Mouse (Mus musculus): ENCODE data around the gene Med10. TPM values are rescaled to one million over a fixed set of nuclear protein-coding genes. Genes with fewer than 3 reads are reported as not detected.
A peak's percentile ranks its signal among the peaks of the same experiment; 100 is the strongest.

Gene Med10
- polyA plus RNA-seq, 1 experiment from 2014 or later: 168 TPM

DNA sequence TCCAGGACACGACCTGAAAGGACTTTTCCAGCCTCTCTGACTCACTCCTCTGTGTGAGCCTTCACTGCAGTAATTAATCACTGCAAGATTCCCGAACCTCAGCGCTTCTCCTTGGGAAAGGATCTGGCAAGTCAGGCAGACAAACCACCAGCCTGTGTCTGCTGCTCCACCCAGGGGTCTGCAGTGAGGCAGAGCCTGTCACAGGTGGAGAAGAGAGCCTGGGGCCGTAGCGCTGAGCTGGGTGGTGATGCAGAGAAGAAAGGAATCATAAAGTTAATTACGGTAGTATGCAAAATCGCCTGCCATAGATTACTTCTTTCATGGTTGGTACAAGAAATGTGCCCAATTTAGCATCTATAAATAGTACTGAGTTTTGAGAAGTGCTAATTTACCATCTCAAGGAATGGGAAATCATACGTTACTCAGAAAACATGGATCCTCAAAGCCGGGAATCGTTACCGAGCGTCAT lies 9.6 kb upstream of the Med10 start:
- Histone ChIP-seq H3K27me3 (no peaks in the 10 kb centered on the region), H3K4me3 (replicated peaks) (no peak overlapping the region), H3K36me3 (no peaks in the 10 kb centered on the region), H3K9ac (replicated peaks) (no peak overlapping the region), H3K9me3 (no peaks in the 10 kb centered on the region), H3K4me1 (replicated peaks) (no peaks in the 10 kb centered on the region), H3K27ac (no peak overlapping the region), H3K4me2 (no peak overlapping the region)
- no peak for ATAC-seq (ENCODE audit: insufficient number of reproducible peaks, insufficient read depth, low FRiP score, low TSS enrichment, low read depth)
- WGBS: 37% methylated on average over 12 of the region's 12 CpGs

DNA sequence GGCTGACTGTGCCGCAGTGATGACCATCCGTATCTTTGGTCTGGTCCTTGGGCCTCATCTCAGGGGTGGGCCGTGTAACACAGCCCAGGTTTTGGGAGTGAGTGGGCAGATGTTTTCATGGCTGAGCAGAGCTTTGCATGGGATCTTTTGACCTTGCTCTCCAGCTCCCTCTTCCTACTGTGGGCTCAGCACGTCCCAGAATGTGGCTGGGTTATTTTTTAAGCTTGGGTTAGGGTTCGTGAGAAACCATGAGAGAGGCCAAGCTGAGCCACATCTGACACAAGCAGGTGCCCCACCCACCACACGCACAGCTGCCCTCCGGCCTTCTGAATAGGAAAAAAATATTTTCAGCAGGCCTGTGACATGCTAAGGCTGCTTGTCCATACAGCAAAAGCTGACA lies 7.4 kb upstream of the Med10 start:
- H3K4me2 ChIP-seq: no peak overlapping the region
- H3K27ac ChIP-seq: no peak overlapping the region
- no peak overlapping the region for H3K4me3 ChIP-seq (replicated peaks)
- H3K9ac ChIP-seq (replicated peaks): no peak overlapping the region
- H3K27me3 ChIP-seq: no peaks in the 10 kb centered on the region
- ATAC-seq (ENCODE audit: insufficient number of reproducible peaks, insufficient read depth, low FRiP score, low TSS enrichment, low read depth): no peak
- H3K4me1 ChIP-seq (replicated peaks): no peaks in the 10 kb centered on the region
- WGBS: 72% methylated on average over 7 of the region's 7 CpGs
- H3K36me3 ChIP-seq: no peaks in the 10 kb centered on the region
- H3K9me3 ChIP-seq: no peaks in the 10 kb centered on the region

DNA sequence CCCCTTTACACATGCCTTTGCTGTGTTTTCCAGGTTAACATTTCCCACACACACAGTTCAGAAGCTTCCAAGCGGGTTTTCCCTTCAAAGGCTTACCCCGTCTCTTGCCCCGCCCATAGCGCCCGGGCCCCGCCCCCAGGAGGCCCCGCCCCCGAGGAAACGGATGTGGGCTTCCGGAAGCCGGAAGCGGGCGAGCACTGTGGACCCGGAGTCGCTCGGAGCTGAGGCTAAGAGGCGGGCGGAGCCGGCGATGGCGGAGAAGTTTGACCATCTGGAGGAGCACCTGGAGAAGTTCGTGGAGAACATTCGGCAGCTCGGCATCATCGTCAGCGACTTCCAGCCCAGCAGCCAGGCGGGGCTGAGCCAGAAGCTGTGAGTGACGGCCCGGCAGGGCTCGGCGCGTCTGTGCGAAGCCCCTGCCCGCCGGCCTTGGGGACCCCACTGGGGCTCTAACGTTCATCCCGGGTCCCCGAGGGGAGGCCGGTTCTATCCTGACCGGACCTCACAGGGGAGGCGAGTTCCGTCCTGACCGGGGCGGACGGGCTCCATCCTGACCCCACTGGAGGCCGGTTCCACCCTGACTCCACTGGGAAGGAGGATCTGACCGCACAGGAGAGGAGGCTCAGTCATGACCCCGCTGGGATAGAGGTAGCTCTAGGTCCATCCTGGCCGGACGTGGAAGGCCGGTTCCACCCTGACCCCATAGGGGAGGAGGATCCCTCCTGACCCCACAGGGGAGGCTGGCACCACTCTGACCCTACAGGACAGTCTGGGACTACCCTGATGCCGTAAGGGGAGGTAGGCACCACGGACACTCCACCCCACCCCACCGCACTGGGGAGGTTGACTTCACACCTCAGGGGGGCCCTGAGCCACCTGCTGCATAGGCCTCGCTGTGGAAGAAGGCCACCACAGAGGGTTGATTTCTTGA lies 7.8 kb downstream of the Med10 start:
- H3K9ac ChIP-seq (replicated peaks): peak overlapping the region; percentile 87
- H3K9me3 ChIP-seq: no peaks in the 10 kb centered on the region
- H3K4me3 ChIP-seq (replicated peaks): peak overlapping the region; percentile 94
- H3K4me1 ChIP-seq (replicated peaks): peaks cover 14% of the 10 kb centered on the region
- peak; percentile 84 for ATAC-seq (ENCODE audit: insufficient number of reproducible peaks, insufficient read depth, low FRiP score, low TSS enrichment, low read depth)
- WGBS: under 1% methylated on average over 55 of the region's 55 CpGs
- peak overlapping the region; percentile 67; the same call in 1 of the 2 replicates for H3K27ac ChIP-seq
- H3K27me3 ChIP-seq: no peaks in the 10 kb centered on the region
- peak overlapping the region; percentile 95 for H3K4me2 ChIP-seq
- peaks cover 39% of the 10 kb centered on the region for H3K36me3 ChIP-seq

DNA sequence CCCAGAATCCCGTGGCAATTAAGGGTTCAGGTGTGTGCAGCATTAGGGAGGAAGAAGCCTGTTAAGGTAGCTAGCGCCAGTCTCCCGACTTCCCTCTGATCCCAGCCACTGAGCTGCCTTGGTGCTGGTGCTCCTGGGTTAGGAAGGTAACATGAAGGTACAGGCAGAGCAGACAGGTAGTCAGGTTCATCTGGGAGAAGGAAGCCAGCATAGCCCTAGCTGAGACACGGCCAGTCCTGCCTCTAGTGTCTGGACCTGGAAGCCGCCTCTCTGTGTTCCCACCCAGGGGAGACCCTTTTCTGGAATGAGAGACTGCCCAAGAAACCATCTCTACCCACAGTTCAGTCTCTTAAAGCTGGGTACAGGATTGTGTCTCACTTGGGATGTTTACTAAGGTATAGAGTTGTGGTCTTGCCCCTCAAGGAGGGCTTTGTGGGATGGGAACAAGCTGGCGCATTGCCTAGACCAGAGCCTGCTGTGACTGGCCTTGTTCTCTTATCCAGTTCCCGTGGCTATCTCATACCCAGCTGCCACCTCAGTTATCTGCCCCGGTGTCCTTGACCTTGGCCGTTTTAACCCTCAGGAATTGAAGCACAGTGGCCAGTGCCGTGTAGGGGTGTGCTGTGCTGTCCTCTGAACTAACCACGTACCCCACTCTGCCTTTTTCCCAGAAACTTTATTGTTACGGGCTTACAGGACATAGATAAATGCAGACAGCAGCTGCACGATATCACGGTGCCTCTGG lies 8.9 kb downstream of the Med10 start:
- Histone ChIP-seq H3K9ac (replicated peaks) (peak overlapping the region; percentile 87; the same call in 1 of the 2 replicates), H3K4me1 (replicated peaks) (peaks cover 14% of the 10 kb centered on the region), H3K4me2 (peak overlapping the region; percentile 95), H3K36me3 (peaks cover 50% of the 10 kb centered on the region), H3K27me3 (no peaks in the 10 kb centered on the region), H3K4me3 (replicated peaks) (peak overlapping the region; percentile 94), H3K27ac (no peak overlapping the region), H3K9me3 (no peaks in the 10 kb centered on the region)
- ATAC-seq (ENCODE audit: insufficient number of reproducible peaks, insufficient read depth, low FRiP score, low TSS enrichment, low read depth): no peak
- 93% methylated on average over 14 of the region's 14 CpGs for WGBS

DNA sequence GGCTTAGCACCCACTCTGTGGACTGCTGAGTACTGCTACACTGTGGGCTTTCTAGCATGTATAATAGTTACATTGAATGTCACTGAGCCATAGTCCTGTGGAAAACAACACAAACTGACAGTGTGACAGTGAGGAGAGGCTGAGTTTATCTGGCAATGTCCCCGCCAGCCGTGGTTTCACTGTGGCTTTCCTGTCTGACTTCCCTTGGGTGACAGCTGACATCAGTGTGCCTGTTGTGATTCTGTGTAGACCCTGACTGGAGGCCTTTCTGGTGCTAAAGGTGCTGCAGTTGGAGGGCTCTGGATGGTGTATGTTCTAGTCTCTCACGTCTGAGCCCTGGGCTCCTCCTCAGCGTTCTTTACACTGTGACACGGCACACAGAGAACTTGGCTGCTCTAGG lies 11.7 kb downstream of the Med10 start:
- H3K4me2 ChIP-seq: no peak overlapping the region
- H3K4me1 ChIP-seq (replicated peaks): peaks cover 14% of the 10 kb centered on the region
- WGBS: 92% methylated on average over 5 of the region's 5 CpGs
- H3K27me3 ChIP-seq: no peaks in the 10 kb centered on the region
- H3K4me3 ChIP-seq (replicated peaks): no peak overlapping the region
- no peak overlapping the region for H3K27ac ChIP-seq
- no peak overlapping the region for H3K9ac ChIP-seq (replicated peaks)
- ATAC-seq (ENCODE audit: insufficient number of reproducible peaks, insufficient read depth, low FRiP score, low TSS enrichment, low read depth): no peak
- H3K9me3 ChIP-seq: no peaks in the 10 kb centered on the region
- H3K36me3 ChIP-seq: peaks cover 65% of the 10 kb centered on the region

DNA sequence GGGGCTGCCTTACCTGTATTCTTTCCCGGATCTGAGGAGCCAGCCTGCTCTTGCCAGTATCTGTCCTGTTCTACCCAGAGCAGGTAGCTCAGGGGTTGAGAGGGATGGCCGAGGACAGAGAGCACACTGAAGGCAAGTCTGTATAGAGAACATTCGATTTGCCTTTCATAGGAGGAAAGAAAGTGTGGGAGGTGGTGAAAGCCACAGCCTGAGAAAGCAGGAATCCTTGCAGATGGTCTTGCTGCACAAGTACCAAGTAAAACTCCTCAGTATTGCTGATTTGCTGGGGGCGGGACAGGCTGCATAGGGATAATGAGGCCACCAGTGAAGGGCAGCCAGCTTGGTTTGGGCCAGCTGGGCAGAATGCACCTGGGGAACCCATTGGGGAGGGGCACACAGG lies 16.1 kb downstream of the Med10 start:
- no peak overlapping the region for H3K4me2 ChIP-seq
- no peak for ATAC-seq (ENCODE audit: insufficient number of reproducible peaks, insufficient read depth, low FRiP score, low TSS enrichment, low read depth)
- H3K27ac ChIP-seq: no peak overlapping the region
- peaks cover 42% of the 10 kb centered on the region for H3K36me3 ChIP-seq
- WGBS: 84% methylated on average over 4 of the region's 4 CpGs
- H3K9me3 ChIP-seq: no peaks in the 10 kb centered on the region
- H3K4me1 ChIP-seq (replicated peaks): peaks cover 10% of the 10 kb centered on the region; the same call in 1 of the 2 replicates
- H3K9ac ChIP-seq (replicated peaks): no peak overlapping the region
- H3K27me3 ChIP-seq: no peaks in the 10 kb centered on the region
- H3K4me3 ChIP-seq (replicated peaks): no peak overlapping the region

DNA sequence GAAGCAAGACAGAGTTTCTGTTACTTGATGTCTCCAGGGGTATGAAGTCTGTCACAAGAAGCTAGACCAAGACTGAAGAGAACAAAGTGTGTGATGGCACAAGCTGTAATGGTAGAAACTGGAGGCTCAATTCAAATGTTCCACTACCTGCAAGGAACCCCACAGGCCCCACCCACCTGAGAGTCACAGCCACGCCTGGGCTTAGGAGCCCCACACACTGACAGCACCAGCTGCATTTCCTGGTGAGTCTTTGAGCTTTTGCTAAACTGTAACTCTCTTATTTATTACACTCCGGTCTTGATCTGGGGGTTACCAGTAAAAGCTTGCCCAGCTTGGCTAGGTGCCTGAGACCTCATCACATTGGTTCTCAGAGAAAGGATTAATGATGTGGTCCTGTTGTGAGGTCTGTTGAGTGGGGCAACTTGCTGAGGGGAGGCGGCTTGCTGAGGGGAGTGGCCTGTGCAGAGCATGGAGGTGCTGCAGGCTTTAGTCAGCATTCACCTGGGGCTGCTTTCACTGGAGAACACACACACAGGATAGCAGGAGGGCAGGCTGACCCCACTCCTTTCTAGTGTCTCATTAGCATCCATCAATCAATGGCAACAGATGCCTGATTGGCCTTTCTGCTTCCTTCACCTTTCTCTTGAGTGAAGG lies 19.1 kb downstream of the Med10 start:
- WGBS: 36% methylated on average over 3 of the region's 3 CpGs
- H3K4me1 ChIP-seq (replicated peaks): peaks cover 10% of the 10 kb centered on the region; the same call in 1 of the 2 replicates
- H3K27ac ChIP-seq: no peak overlapping the region
- no peak overlapping the region for H3K9ac ChIP-seq (replicated peaks)
- H3K27me3 ChIP-seq: no peaks in the 10 kb centered on the region
- H3K36me3 ChIP-seq: peaks cover 14% of the 10 kb centered on the region
- H3K4me2 ChIP-seq: no peak overlapping the region
- H3K4me3 ChIP-seq (replicated peaks): no peak overlapping the region
- no peak for ATAC-seq (ENCODE audit: insufficient number of reproducible peaks, insufficient read depth, low FRiP score, low TSS enrichment, low read depth)
- no peaks in the 10 kb centered on the region for H3K9me3 ChIP-seq

DNA sequence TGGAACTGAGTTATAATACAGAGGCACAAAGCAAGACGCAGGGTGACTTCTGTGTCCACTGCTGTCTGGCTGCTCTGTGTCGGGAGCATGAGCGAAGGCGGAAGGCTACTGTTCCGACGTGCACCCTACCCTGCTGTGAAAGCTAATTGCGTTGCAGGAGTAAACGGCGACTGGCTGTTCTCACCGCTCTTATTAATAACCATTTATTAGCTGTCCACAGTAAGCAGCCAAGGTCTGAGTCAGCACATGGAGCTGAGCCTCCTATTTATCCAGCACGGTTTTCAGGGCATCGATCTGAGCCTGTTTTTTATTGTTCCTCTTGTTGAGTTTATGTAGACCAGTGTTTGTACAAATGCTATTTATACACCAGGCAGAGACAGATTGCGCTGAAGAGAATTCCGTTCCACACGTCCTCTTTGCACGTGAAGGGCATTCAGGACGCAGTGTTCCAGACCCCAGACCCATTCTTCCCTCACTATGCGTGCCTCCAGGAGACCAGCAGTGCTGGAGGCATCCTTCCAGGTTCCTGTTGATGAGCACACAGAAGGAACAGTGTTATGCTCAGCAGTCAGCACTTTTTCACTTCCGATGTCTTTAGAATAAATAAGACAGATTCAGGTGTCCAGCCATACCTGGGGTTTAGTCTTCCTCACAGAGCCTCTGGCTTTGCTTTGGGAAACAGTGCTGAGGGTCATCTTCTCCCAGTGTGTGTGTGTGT lies 21.9 kb downstream of the Med10 start:
- no peaks in the 10 kb centered on the region for H3K9me3 ChIP-seq
- 44% methylated on average over 19 of the region's 19 CpGs for WGBS
- no peak overlapping the region for H3K4me3 ChIP-seq (replicated peaks)
- H3K4me1 ChIP-seq (replicated peaks): peaks cover 10% of the 10 kb centered on the region; the same call in 1 of the 2 replicates
- H3K27ac ChIP-seq: no peak overlapping the region
- no peaks in the 10 kb centered on the region for H3K27me3 ChIP-seq
- no peaks in the 10 kb centered on the region for H3K36me3 ChIP-seq
- no peak overlapping the region for H3K9ac ChIP-seq (replicated peaks)
- H3K4me2 ChIP-seq: peak overlapping the region; percentile 29
- peak; percentile 21; the same call in 1 of the 2 replicates for ATAC-seq (ENCODE audit: insufficient number of reproducible peaks, insufficient read depth, low FRiP score, low TSS enrichment, low read depth)

DNA sequence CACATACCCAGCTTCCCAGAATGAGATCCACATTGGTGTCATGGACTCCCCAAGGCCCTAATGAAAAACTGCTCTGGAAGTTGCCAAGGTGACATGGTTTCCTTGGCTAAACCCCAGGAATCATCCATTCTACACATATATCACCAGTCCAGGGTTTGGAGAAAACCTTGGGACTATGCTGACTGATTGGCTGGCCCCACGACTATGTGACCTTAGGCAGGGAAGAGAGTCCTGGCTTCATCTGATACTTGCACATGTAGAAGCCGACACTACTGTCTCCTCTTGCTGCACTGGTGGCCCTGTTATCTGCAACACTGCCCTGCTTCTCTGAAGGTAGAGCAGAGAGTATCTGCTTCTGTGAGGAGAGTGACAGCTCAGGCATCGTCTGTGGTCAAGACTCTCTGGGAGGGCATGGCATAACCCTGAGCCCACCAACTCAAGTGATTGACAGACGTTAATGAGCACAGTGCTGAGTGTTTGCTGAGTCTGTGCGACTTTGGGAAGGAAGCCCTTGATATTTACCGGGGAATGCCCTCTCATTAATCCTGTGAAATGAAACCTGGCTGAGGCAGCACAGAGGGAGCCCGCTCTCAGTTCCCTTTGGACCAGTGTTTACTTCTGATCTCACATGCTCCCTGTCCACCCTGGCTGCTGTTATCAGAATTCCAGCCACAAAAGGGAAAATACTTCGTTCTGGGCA lies 23.4 kb downstream of the Med10 start:
- ATAC-seq (ENCODE audit: insufficient number of reproducible peaks, insufficient read depth, low FRiP score, low TSS enrichment, low read depth): no peak
- Histone ChIP-seq H3K36me3 (no peaks in the 10 kb centered on the region), H3K9me3 (no peaks in the 10 kb centered on the region), H3K4me2 (no peak overlapping the region), H3K27ac (no peak overlapping the region), H3K4me3 (replicated peaks) (no peak overlapping the region), H3K27me3 (no peaks in the 10 kb centered on the region), H3K4me1 (replicated peaks) (peaks cover 10% of the 10 kb centered on the region; the same call in 1 of the 2 replicates), H3K9ac (replicated peaks) (no peak overlapping the region)
- 49% methylated on average over 8 of the region's 8 CpGs for WGBS

DNA sequence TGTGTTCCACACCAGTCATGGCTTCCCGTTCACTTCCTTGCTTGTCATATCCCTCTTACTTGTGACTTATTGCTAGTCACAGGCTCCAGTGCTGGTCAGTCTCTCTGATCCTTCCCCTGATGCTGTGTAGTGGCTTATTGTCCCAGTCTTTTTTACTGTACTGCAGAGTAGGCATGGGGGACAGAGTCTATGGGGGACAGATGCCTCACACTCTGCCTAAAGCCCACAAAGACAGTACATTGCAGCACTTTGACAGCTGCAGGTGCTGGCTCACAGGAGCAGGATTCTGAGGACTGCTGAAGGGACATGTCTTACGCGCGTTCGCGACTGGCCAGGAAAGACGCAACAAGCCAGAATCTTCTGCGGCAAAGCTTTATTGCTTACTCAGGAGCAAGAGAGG lies 28.4 kb downstream of the Med10 start:
- no peaks in the 10 kb centered on the region for H3K36me3 ChIP-seq
- H3K27me3 ChIP-seq: no peaks in the 10 kb centered on the region
- H3K9ac ChIP-seq (replicated peaks): no peak overlapping the region
- 88% methylated on average over 8 of the region's 8 CpGs for WGBS
- H3K9me3 ChIP-seq: no peaks in the 10 kb centered on the region
- no peak overlapping the region for H3K4me2 ChIP-seq
- H3K27ac ChIP-seq: no peak overlapping the region
- no peak for ATAC-seq (ENCODE audit: insufficient number of reproducible peaks, insufficient read depth, low FRiP score, low TSS enrichment, low read depth)
- no peaks in the 10 kb centered on the region; the same call in 1 of the 2 replicates for H3K4me1 ChIP-seq (replicated peaks)
- H3K4me3 ChIP-seq (replicated peaks): no peak overlapping the region

Data from limb, embryonic 12.5 days (tissue).